Comparison of ENCODE assay signal across 11 mouse cellular contexts in the genomic region with DNA sequence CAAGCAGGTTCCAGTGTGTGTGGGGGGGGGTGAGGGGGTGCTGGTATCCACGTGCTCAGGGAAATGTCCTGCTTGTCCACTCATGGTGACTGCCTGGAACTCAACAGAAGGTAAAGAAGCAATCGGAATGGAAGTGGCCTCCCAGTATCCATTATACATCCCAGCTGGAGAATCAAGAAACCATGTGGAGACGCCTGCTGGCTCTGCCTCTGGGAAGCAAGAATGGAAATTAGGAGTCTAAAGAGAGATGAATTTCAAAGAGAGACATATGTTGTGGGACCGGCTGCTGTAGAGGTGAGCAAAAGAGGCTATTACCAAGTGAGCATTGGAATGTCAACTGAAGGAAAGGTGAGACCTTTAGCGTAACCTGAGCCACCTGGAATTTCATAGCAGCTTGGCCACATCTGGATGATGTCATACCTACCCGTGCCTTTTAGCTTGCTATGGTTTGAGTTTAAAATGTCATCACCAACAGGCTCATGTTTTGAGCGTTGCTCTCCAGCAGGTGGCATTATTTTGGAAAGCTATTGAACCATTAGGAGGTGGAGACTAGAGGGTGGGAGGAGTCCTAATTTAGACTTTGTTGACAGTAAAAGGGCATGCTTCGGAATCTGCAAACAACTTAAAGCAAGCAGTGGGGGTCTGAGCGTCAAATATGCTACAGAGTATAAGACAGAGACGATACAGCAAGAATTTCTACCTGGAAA.
A peak's percentile ranks its signal among the peaks of the same experiment; 100 is the strongest.
DNase-seq lines count a peak whose midpoint lies in the region; ATAC-seq and TF ChIP-seq lines count a peak whose summit lies in the region.
"Had no signal": no experiment of that assay in that cellular context is flagged by ENCODE, and none has a peak within 500 bp of the region (broad histone marks: within the 10 kb centered on the region; RNA-seq: fewer than 3 reads in every experiment).

No protein-coding gene starts in this region.

- H3K4me3 ChIP-seq in midbrain, postnatal 0 days (ENCODE audit: low read depth, low read length): no peak overlapping the region
- H3K4me3 ChIP-seq in midbrain, embryonic 11.5 days (ENCODE audit: low read depth, low read length): no peak overlapping the region
- H3K4me3 ChIP-seq in embryonic facial prominence, embryonic 10.5 days: no peak overlapping the region
- H3K4me3 ChIP-seq in heart, adult 2 months: no peak overlapping the region
- H3K4me3 ChIP-seq: hindbrain, embryonic 10.5 days; limb, embryonic 12.5 days had no signal

- no peak overlapping the region for H3K27ac ChIP-seq in midbrain, postnatal 0 days (ENCODE audit: low read depth, low read length)
- H3K27ac ChIP-seq in midbrain, embryonic 11.5 days (ENCODE audit: low read depth, low read length): no peak overlapping the region
- no peak overlapping the region for H3K27ac ChIP-seq in embryonic facial prominence, embryonic 10.5 days (replicated peaks)
- H3K27ac ChIP-seq in heart, adult 2 months: no peak overlapping the region
- H3K27ac ChIP-seq: hindbrain, embryonic 10.5 days; limb, embryonic 12.5 days had no signal

- TF ChIP-seq CTCF in midbrain, postnatal 0 days (IDR thresholded peaks at IDR 0.05): peak; percentile 55
- no peak for TF ChIP-seq CTCF in heart, adult 2 months (IDR thresholded peaks at IDR 0.05)

- no peak for TF ChIP-seq POLR2A in heart, adult 2 months (IDR thresholded peaks at IDR 0.05; ENCODE audit: insufficient read depth, low read depth, low read length)

- no peaks in the 10 kb centered on the region for H3K9me3 ChIP-seq in midbrain, postnatal 0 days (ENCODE audit: low read length)
- H3K9me3 ChIP-seq in midbrain, embryonic 11.5 days (ENCODE audit: control insufficient read depth, low read length): no peaks in the 10 kb centered on the region
- no peaks in the 10 kb centered on the region for H3K9me3 ChIP-seq in embryonic facial prominence, embryonic 10.5 days
- H3K9me3 ChIP-seq: hindbrain, embryonic 10.5 days; limb, embryonic 12.5 days had no signal

- no peaks in the 10 kb centered on the region for H3K4me1 ChIP-seq in midbrain, postnatal 0 days (ENCODE audit: insufficient read depth, low read length)
- no peaks in the 10 kb centered on the region for H3K4me1 ChIP-seq in midbrain, embryonic 11.5 days (ENCODE audit: control insufficient read depth, insufficient read depth, low read length)
- H3K4me1 ChIP-seq in embryonic facial prominence, embryonic 10.5 days: peaks cover 7% of the 10 kb centered on the region
- no peaks in the 10 kb centered on the region for H3K4me1 ChIP-seq in heart, adult 2 months (ENCODE audit: control insufficient read depth, insufficient read depth, low read length)
- H3K4me1 ChIP-seq: limb, embryonic 12.5 days had no signal

- intact Hi-C loops in heart, adult 2 months (cut with DNase I): no loop called here

- H3K27me3 ChIP-seq in midbrain, postnatal 0 days (ENCODE audit: insufficient read depth, low read length): no peaks in the 10 kb centered on the region
- H3K27me3 ChIP-seq in midbrain, embryonic 11.5 days (ENCODE audit: control insufficient read depth, insufficient read depth, low read length): no peaks in the 10 kb centered on the region
- H3K27me3 ChIP-seq in embryonic facial prominence, embryonic 10.5 days (replicated peaks; ENCODE audit: low read depth, poor library complexity, severe bottlenecking): no peaks in the 10 kb centered on the region
- H3K27me3 ChIP-seq in heart, adult 2 months (ENCODE audit: control insufficient read depth, insufficient read depth, low read length): no peaks in the 10 kb centered on the region
- H3K27me3 ChIP-seq: limb, embryonic 12.5 days had no signal

- no peaks in the 10 kb centered on the region for H3K79me2 ChIP-seq in heart, adult 2 months (replicated peaks; ENCODE audit: control insufficient read depth, insufficient read depth, low read length)

- H3K36me3 ChIP-seq in midbrain, postnatal 0 days (ENCODE audit: insufficient read depth, low read length): no peaks in the 10 kb centered on the region
- no peaks in the 10 kb centered on the region for H3K36me3 ChIP-seq in midbrain, embryonic 11.5 days (ENCODE audit: control insufficient read depth, insufficient read depth, low read length)
- no peaks in the 10 kb centered on the region for H3K36me3 ChIP-seq in embryonic facial prominence, embryonic 10.5 days (replicated peaks)
- no peaks in the 10 kb centered on the region for H3K36me3 ChIP-seq in heart, adult 2 months (ENCODE audit: control insufficient read depth, insufficient read depth, low read length)
- H3K36me3 ChIP-seq: hindbrain, embryonic 10.5 days; limb, embryonic 12.5 days had no signal

- WGBS in midbrain, postnatal 0 days: 66% methylated on average over 10 of the region's 10 CpGs
- 64% methylated on average over 10 of the region's 10 CpGs for WGBS in midbrain, embryonic 11.5 days
- WGBS in embryonic facial prominence, embryonic 10.5 days: 56% methylated on average over 10 of the region's 10 CpGs
- 58% methylated on average over 10 of the region's 10 CpGs for WGBS in heart, adult 2 months

- no peak overlapping the region for H3K4me2 ChIP-seq in midbrain, postnatal 0 days (ENCODE audit: low read depth, low read length, poor library complexity, severe bottlenecking)
- no peak overlapping the region for H3K4me2 ChIP-seq in midbrain, embryonic 11.5 days
- H3K4me2 ChIP-seq: limb, embryonic 12.5 days had no signal

- peak; percentile 83 for ATAC-seq in frontal cortex, adult (ENCODE audit: low TSS enrichment)
- no peak for ATAC-seq in midbrain, postnatal 0 days (ENCODE audit: low FRiP score)
- ATAC-seq in midbrain, embryonic 11.5 days (ENCODE audit: low FRiP score): no peak

- TF ChIP-seq EP300 in heart, adult 2 months (IDR thresholded peaks at IDR 0.05; ENCODE audit: insufficient read depth, low read depth, low read length): no peak

- no peak overlapping the region for H3K9ac ChIP-seq in midbrain, postnatal 0 days (replicated peaks; ENCODE audit: low read length, poor library complexity, severe bottlenecking)
- no peak overlapping the region for H3K9ac ChIP-seq in midbrain, embryonic 11.5 days (ENCODE audit: low read length)
- H3K9ac ChIP-seq in heart, adult 2 months (ENCODE audit: low read depth, low read length): no peak overlapping the region
- H3K9ac ChIP-seq: limb, embryonic 12.5 days had no signal

- DNase-seq in frontal cortex, postnatal 14 days (ENCODE audit: low spot score in 2 of 2): no peak
- DNase-seq in midbrain, postnatal 0 days (ENCODE audit: low spot score): peak; percentile 25
- DNase-seq in midbrain, embryonic 11.5 days (ENCODE audit: low spot score, missing footprints): no peak
- DNase-seq in embryonic facial prominence, embryonic 10.5 days (ENCODE audit: low spot score): peak; percentile 15
- peak; percentile 38 for DNase-seq in telencephalon, adult 2 months (ENCODE audit: low read depth, low spot score)
- DNase-seq in heart, adult 2 months: no peak
- DNase-seq: cerebellum, adult 2 months; lung, postnatal 36 days had no signal

Comparison
In these comparisons a context has a peak if more than half of its experiments do, and no peak if none do; other contexts are left out.
1. DNase-seq: peak in midbrain, postnatal 0 days (single experiment), embryonic facial prominence, embryonic 10.5 days (single experiment) and telencephalon, adult 2 months (single experiment); none in frontal cortex, postnatal 14 days (0 of 2), midbrain, embryonic 11.5 days (single experiment) and heart, adult 2 months (0 of 2).